Mouse (Mus musculus) heart, embryonic 14.5 days (tissue): ENCODE results near the gene Agtpbp1. TPM values are rescaled to one million over a fixed set of nuclear protein-coding genes. Genes with fewer than 3 reads are reported as not detected.
"Not testable (repeated sequence)": the region's sequence is repeated elsewhere in the genome, so short reads cannot be mapped to it uniquely, and the experiment has no call there.

Experiments
- ATAC-seq: fragments of 200-750 bp; cut with Nextera tagmentation; 2 replicates; pipeline ENCODE4 v1.8.0; 2017; ENCODE audit warnings: low read depth, moderate TSS enrichment; ENCODE audit not compliant: insufficient number of reproducible peaks, insufficient read depth, low FRiP score
- H3K27ac ChIP-seq, 2 experiments: fragments of 200-500 bp in 1 of 2; fragments of 300-500 bp in 1 of 2; sonication (generic) in 1 of 2; replicated peaks in 1 of 2; 2 replicates each; pipeline ENCODE4 v1.5.1; 2012 to 2014; ENCODE audit warnings: low read depth in 2 of 2, low read length in 2 of 2, control low read depth in 1 of 2, mild to moderate bottlenecking in 1 of 2, mixed read lengths in 1 of 2; ENCODE audit not compliant: control insufficient read depth in 1 of 2, insufficient read depth in 1 of 2
- H3K27me3 ChIP-seq: fragments of 300-500 bp; sonication (generic); 2 replicates; pipeline ENCODE4 v1.6.1; 2014; ENCODE audit warnings: mild to moderate bottlenecking, low read length, control low read depth; ENCODE audit not compliant: control insufficient read depth, insufficient read depth
- H3K36me3 ChIP-seq: fragments of 300-500 bp; sonication (generic); 2 replicates; pipeline ENCODE4 v1.6.1; 2014; ENCODE audit warnings: mild to moderate bottlenecking, control low read depth, low read length, mixed read lengths; ENCODE audit not compliant: control insufficient read depth, insufficient read depth
- H3K4me1 ChIP-seq, 2 experiments: fragments of 200-500 bp in 1 of 2; fragments of 300-500 bp in 1 of 2; sonication (generic) in 1 of 2; 2 replicates each; pipeline ENCODE4 v1.6.1; 2012 to 2014; ENCODE audit warnings: low read length in 2 of 2, control low read depth in 1 of 2, mixed read lengths in 1 of 2; ENCODE audit not compliant: control insufficient read depth in 2 of 2, insufficient read depth in 2 of 2
- H3K4me2 ChIP-seq: fragments of 300-500 bp; sonication (generic); 2 replicates; pipeline ENCODE4 v1.6.1; 2014; ENCODE audit warnings: mild to moderate bottlenecking, low read length
- H3K4me3 ChIP-seq, 2 experiments: fragments of 200-500 bp in 1 of 2; fragments of 300-500 bp in 1 of 2; sonication (generic) in 1 of 2; 2 replicates each; pipeline ENCODE4 v1.5.1; 2012 to 2014; ENCODE audit warnings: low read length in 2 of 2, mild to moderate bottlenecking in 2 of 2, control low read depth in 1 of 2, low read depth in 1 of 2, moderate library complexity in 1 of 2; ENCODE audit not compliant: control insufficient read depth in 1 of 2, insufficient read depth in 1 of 2
- H3K9ac ChIP-seq: fragments of 300-500 bp; sonication (generic); 2 replicates; pipeline ENCODE4 v1.6.1; 2014; ENCODE audit warnings: mild to moderate bottlenecking, low read length
- H3K9me3 ChIP-seq: fragments of 300-500 bp; sonication (generic); 2 replicates; pipeline ENCODE4 v1.6.1; 2016; ENCODE audit warnings: low read length, control low read depth; ENCODE audit not compliant: control insufficient read depth
- WGBS: fragments of 180-500 bp; shearing (Covaris S2); extraction: QIAGEN DNeasy Blood & Tissue Kit; methylation state at CpG from one replicate; pipeline ENCODE4 v1.1.7; 2014; 5-methylcytosine and 5-hydroxymethylcytosine counted together
- polyA plus RNA-seq: library from polyadenylated mRNA; unstranded; fragments of >200 nt; fragmentation: Nextera tagmentation; extraction: Ambion mirVana; gene quantifications from 2 replicates; pipeline ENCODE4 v1.2.1, GENCODE M21; 2014

Agtpbp1 gene
- polyA plus RNA-seq, 1 experiment from 2014 or later: 15.1 TPM

- WGBS: 91% methylated on average over 13 of the region's 13 CpGs
- H3K9ac ChIP-seq: no peak overlapping the region
- H3K4me1 ChIP-seq: no peaks in the 10 kb centered on the region
- H3K4me3 ChIP-seq: no peak overlapping the region
- no peak for ATAC-seq
- H3K4me2 ChIP-seq: no peak overlapping the region
- no peak overlapping the region for H3K27ac ChIP-seq
- H3K9me3 ChIP-seq: no peaks in the 10 kb centered on the region
- H3K27me3 ChIP-seq: no peaks in the 10 kb centered on the region
- H3K36me3 ChIP-seq: peaks cover 18% of the 10 kb centered on the region
Measured at GRCm38 (mm10) chr13:59480599-59481483, 104.2 kb downstream of the Agtpbp1 start.

GRCm38 (mm10) chr13:59477928-59478327 lies 107.1 kb downstream of the Agtpbp1 start:
- not testable (repeated sequence) for H3K9me3 ChIP-seq, H3K27ac ChIP-seq, H3K9ac ChIP-seq, H3K27me3 ChIP-seq, H3K4me1 ChIP-seq, ATAC-seq, H3K4me3 ChIP-seq, H3K4me2 ChIP-seq
- 60% methylated on average over 7 of the region's 7 CpGs for WGBS
- peaks cover 41% of the 10 kb centered on the region for H3K36me3 ChIP-seq

- Histone ChIP-seq H3K4me2 (no peak overlapping the region), H3K4me1 (no peaks in the 10 kb centered on the region), H3K36me3 (peaks cover 42% of the 10 kb centered on the region), H3K9me3 (no peaks in the 10 kb centered on the region), H3K9ac (no peak overlapping the region), H3K27ac (no peak overlapping the region), H3K27me3 (no peaks in the 10 kb centered on the region), H3K4me3 (no peak overlapping the region)
- no peak for ATAC-seq
- WGBS: 87% methylated on average over 14 of the region's 14 CpGs
Measured at GRCm38 (mm10) chr13:59477451-59477850, 107.6 kb downstream of the Agtpbp1 start.

- H3K36me3 ChIP-seq: peaks cover 39% of the 10 kb centered on the region
- ATAC-seq: no peak
Measured at GRCm38 (mm10) chr13:59474973-59475372, 110.1 kb downstream of the Agtpbp1 start.

GRCm38 (mm10) chr13:59473341-59473740 lies 111.7 kb downstream of the Agtpbp1 start:
- no peak for ATAC-seq
- H3K4me3 ChIP-seq: no peak overlapping the region
- H3K4me2 ChIP-seq: no peak overlapping the region
- peaks cover 39% of the 10 kb centered on the region for H3K36me3 ChIP-seq
- 87% methylated on average over 10 of the region's 10 CpGs for WGBS
- H3K4me1 ChIP-seq: peaks cover under 1 to 1% of the 10 kb centered on the region in 2 experiments; a peak in 3 of 4 replicates
- H3K27ac ChIP-seq: no peak overlapping the region
- H3K9ac ChIP-seq: no peak overlapping the region
- H3K9me3 ChIP-seq: no peaks in the 10 kb centered on the region
- no peaks in the 10 kb centered on the region for H3K27me3 ChIP-seq

More at GRCm38 (mm10) chr13:59474973-59475372, 110.1 kb downstream of the Agtpbp1 start:
- no peaks in the 10 kb centered on the region for H3K9me3 ChIP-seq
- no peak overlapping the region for H3K9ac ChIP-seq
- no peaks in the 10 kb centered on the region for H3K4me1 ChIP-seq
- no peak overlapping the region for H3K27ac ChIP-seq
- no peak overlapping the region for H3K4me3 ChIP-seq
- H3K27me3 ChIP-seq: no peaks in the 10 kb centered on the region
- no peak overlapping the region for H3K4me2 ChIP-seq
- WGBS: 76% methylated on average over 8 of the region's 8 CpGs

GRCm38 (mm10) chr13:59472222-59472621 lies 112.8 kb downstream of the Agtpbp1 start:
- Histone ChIP-seq H3K4me3 (no peak overlapping the region), H3K9me3 (no peaks in the 10 kb centered on the region), H3K4me2 (no peak overlapping the region), H3K36me3 (peaks cover 35% of the 10 kb centered on the region), H3K27ac (no peak overlapping the region), H3K27me3 (no peaks in the 10 kb centered on the region), H3K4me1 (peaks cover 10 to 12% of the 10 kb centered on the region in 2 experiments), H3K9ac (no peak overlapping the region)
- ATAC-seq: no peak
- WGBS: 79% methylated on average over 5 of the region's 5 CpGs

- WGBS: 90% methylated on average over 5 of the region's 5 CpGs
- peaks cover 11 to 15% of the 10 kb centered on the region in 2 experiments for H3K4me1 ChIP-seq
- no peaks in the 10 kb centered on the region for H3K9me3 ChIP-seq
- no peak for ATAC-seq
- no peak overlapping the region for H3K9ac ChIP-seq
- H3K36me3 ChIP-seq: peaks cover 24% of the 10 kb centered on the region
- H3K4me3 ChIP-seq: no peak overlapping the region
- no peak overlapping the region for H3K27ac ChIP-seq
- H3K27me3 ChIP-seq: no peaks in the 10 kb centered on the region
- H3K4me2 ChIP-seq: no peak overlapping the region
Measured at GRCm38 (mm10) chr13:59469701-59470100, 115.3 kb downstream of the Agtpbp1 start.
